Mouse (Mus musculus) G1E (cell line): ENCODE data around the gene Vps35.

ENCODE experiments used
- CTCF ChIP-seq: IDR thresholded peaks from 2 replicates; pipeline ENCODE4 v1.5.1; 2012; ENCODE audit warnings: low read depth, low read length, inconsistent platforms, mixed read lengths
- GATA1 ChIP-seq: IDR thresholded peaks from 2 replicates; pipeline ENCODE4 v1.6.1; 2012; ENCODE audit warnings: borderline replicate concordance, low read length, inconsistent platforms, mixed read lengths
- GATA2 ChIP-seq: IDR thresholded peaks from 2 replicates; pipeline ENCODE4 v1.6.1; 2012; ENCODE audit warnings: low read depth, low read length, inconsistent platforms, borderline replicate concordance
- POLR2AphosphoS5 ChIP-seq: IDR thresholded peaks from 2 replicates; pipeline ENCODE4 v1.6.1; 2012; ENCODE audit warnings: low read depth, low read length, inconsistent platforms; ENCODE audit not compliant: insufficient replicate concordance
- TAL1 ChIP-seq: conservative IDR thresholded peaks from 2 replicates; pipeline ENCODE4 v1.6.1; 2012; ENCODE audit warnings: low read depth, low read length, inconsistent platforms, mixed read lengths

DNA sequence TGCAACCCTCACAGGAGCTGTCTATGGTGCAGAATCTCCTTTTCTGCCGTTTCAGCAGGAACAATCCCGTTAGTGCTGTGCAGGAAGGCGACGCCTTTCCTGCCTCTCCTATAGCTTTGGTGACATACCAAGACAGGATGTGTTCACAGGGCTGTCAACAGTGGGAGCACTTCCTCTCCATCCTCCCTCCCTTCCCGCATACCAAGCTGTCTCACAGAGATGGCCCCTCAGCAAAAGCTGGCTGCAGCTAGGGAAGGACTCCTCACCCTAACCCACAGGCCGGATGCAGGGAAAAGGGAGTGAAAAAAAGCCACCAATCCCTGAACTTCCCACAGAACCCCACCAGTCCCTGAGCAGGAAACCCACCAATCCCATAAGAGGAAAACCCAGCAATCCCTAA lies 78.6 kb downstream of the Vps35 start:
- TF ChIP-seq CTCF = no peak
- no peak for TF ChIP-seq GATA1
- no peak for TF ChIP-seq TAL1
- TF ChIP-seq POLR2AphosphoS5 = no peak
- TF ChIP-seq GATA2 = no peak
